ENCODE assay signal across 15 mouse cellular contexts in the genomic region with DNA sequence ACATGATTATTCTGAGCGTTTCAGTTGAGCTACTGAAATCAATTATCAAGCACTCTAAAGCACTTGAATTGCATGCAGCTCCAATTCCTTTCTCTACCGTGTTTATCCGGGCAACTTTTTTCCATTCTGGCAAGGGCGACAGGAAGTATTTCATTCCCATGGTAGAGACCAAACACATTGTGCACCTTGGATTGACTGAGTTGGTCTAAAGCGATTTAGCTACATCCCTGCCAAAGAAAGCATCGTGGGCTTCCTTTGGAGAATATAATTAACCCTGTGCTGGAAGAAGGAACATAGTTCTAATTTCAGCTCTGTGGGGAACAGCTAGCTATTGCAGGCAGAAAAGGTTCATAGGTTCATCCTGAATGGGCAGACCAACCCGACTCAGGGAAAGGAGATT.
DNase-seq lines count a peak whose midpoint lies in the region; ATAC-seq and TF ChIP-seq lines count a peak whose summit lies in the region.
"Had no signal": no experiment of that assay in that cellular context is flagged by ENCODE, and none has a peak within 500 bp of the region (broad histone marks: within the 10 kb centered on the region; RNA-seq: fewer than 3 reads in every experiment).

No protein-coding gene starts in this region.

- ATAC-seq in midbrain, postnatal 0 days (ENCODE audit: low FRiP score), result no peak
- no peak for ATAC-seq in midbrain, embryonic 11.5 days (ENCODE audit: low FRiP score)
- 0 out of 2 replicates have a peak, but pooled peaks have one; percentile 54 for ATAC-seq in heart, embryonic 14.5 days (ENCODE audit: insufficient number of reproducible peaks, insufficient read depth, low FRiP score, low read depth)
- no peak for ATAC-seq in megakaryocyte, adult 5-6 weeks (ENCODE audit: poor library complexity, severe bottlenecking)
- ATAC-seq: intestine, embryonic 15.5 days had no signal

- H3K27me3 ChIP-seq in kidney, adult 2 months (replicated peaks; ENCODE audit: control insufficient read depth, insufficient read depth, low read length), result no peaks in the 10 kb centered on the region
- H3K27me3 ChIP-seq in midbrain, postnatal 0 days (ENCODE audit: insufficient read depth, low read length), result no peaks in the 10 kb centered on the region
- H3K27me3 ChIP-seq in midbrain, embryonic 11.5 days (ENCODE audit: control insufficient read depth, insufficient read depth, low read length), result no peaks in the 10 kb centered on the region
- H3K27me3 ChIP-seq in heart, embryonic 14.5 days (ENCODE audit: control insufficient read depth, insufficient read depth, low read length), result no peaks in the 10 kb centered on the region
- H3K27me3 ChIP-seq: CH12.LX; intestine, embryonic 15.5 days; liver, embryonic 13.5 days had no signal

- peaks cover 6% of the 10 kb centered on the region; the same call in 1 of the 2 replicates for H3K4me1 ChIP-seq in kidney, adult 2 months (ENCODE audit: control insufficient read depth, insufficient read depth, low read length)
- no peaks in the 10 kb centered on the region for H3K4me1 ChIP-seq in midbrain, postnatal 0 days (ENCODE audit: insufficient read depth, low read length)
- no peaks in the 10 kb centered on the region for H3K4me1 ChIP-seq in midbrain, embryonic 11.5 days (ENCODE audit: control insufficient read depth, insufficient read depth, low read length)
- peaks cover 8 to 16% of the 10 kb centered on the region in 2 experiments for H3K4me1 ChIP-seq in heart, embryonic 14.5 days (ENCODE audit: control insufficient read depth in 2 of 2, insufficient read depth in 2 of 2, low read length in 2 of 2)
- H3K4me1 ChIP-seq: intestine, embryonic 15.5 days had no signal

- 42% methylated on average over 7 of the region's 7 CpGs for WGBS in kidney, adult 2 months
- WGBS in midbrain, postnatal 0 days, result 53% methylated on average over 7 of the region's 7 CpGs
- WGBS in midbrain, embryonic 11.5 days, result 80% methylated on average over 7 of the region's 7 CpGs
- 39% methylated on average over 7 of the region's 7 CpGs for WGBS in heart, embryonic 14.5 days

- TF ChIP-seq CTCF in kidney, adult 2 months (conservative IDR thresholded peaks at IDR 0.05; ENCODE audit: insufficient read depth, insufficient read length, low read depth, low read length), result no peak
- TF ChIP-seq CTCF in midbrain, postnatal 0 days (IDR thresholded peaks at IDR 0.05), result no peak

- no peaks in the 10 kb centered on the region for H3K36me3 ChIP-seq in kidney, adult 2 months (ENCODE audit: control insufficient read depth, insufficient read depth, low read length)
- no peaks in the 10 kb centered on the region for H3K36me3 ChIP-seq in midbrain, postnatal 0 days (ENCODE audit: insufficient read depth, low read length)
- H3K36me3 ChIP-seq in midbrain, embryonic 11.5 days (ENCODE audit: control insufficient read depth, insufficient read depth, low read length), result no peaks in the 10 kb centered on the region
- H3K36me3 ChIP-seq in heart, embryonic 14.5 days (ENCODE audit: control insufficient read depth, insufficient read depth, low read length), result no peaks in the 10 kb centered on the region
- H3K36me3 ChIP-seq: intestine, embryonic 15.5 days; liver, embryonic 13.5 days; midbrain, embryonic 10.5 days had no signal

- H3K9ac ChIP-seq in midbrain, postnatal 0 days (replicated peaks; ENCODE audit: low read length, poor library complexity, severe bottlenecking), result no peak overlapping the region
- no peak overlapping the region for H3K9ac ChIP-seq in midbrain, embryonic 11.5 days (ENCODE audit: low read length)
- no peak overlapping the region for H3K9ac ChIP-seq in heart, embryonic 14.5 days (ENCODE audit: low read length)
- H3K9ac ChIP-seq: intestine, embryonic 15.5 days; liver, embryonic 13.5 days had no signal

- no peak overlapping the region for H3K4me2 ChIP-seq in midbrain, postnatal 0 days (ENCODE audit: low read depth, low read length, poor library complexity, severe bottlenecking)
- H3K4me2 ChIP-seq in midbrain, embryonic 11.5 days, result no peak overlapping the region
- no peak overlapping the region for H3K4me2 ChIP-seq in heart, embryonic 14.5 days (ENCODE audit: low read length)
- H3K4me2 ChIP-seq: intestine, embryonic 15.5 days; liver, embryonic 13.5 days had no signal

- no peak overlapping the region for H3K27ac ChIP-seq in kidney, adult 2 months (ENCODE audit: insufficient read depth, low read depth, low read length)
- H3K27ac ChIP-seq in midbrain, postnatal 0 days (ENCODE audit: low read depth, low read length), result no peak overlapping the region
- H3K27ac ChIP-seq in midbrain, embryonic 11.5 days (ENCODE audit: low read depth, low read length), result no peak overlapping the region
- H3K27ac ChIP-seq in heart, embryonic 14.5 days (replicated peaks in 1 of 2; ENCODE audit: control insufficient read depth in 1 of 2, insufficient read depth in 1 of 2, low read depth in 2 of 2, low read length in 2 of 2), result peak overlapping the region; percentile 34 to 45; a peak in 3 of 4 replicates
- H3K27ac ChIP-seq: intestine, embryonic 15.5 days; liver, embryonic 13.5 days; midbrain, embryonic 10.5 days had no signal

- H3K9me3 ChIP-seq in midbrain, postnatal 0 days (ENCODE audit: low read length), result no peaks in the 10 kb centered on the region
- H3K9me3 ChIP-seq in midbrain, embryonic 11.5 days (ENCODE audit: control insufficient read depth, low read length), result no peaks in the 10 kb centered on the region
- no peaks in the 10 kb centered on the region for H3K9me3 ChIP-seq in heart, embryonic 14.5 days (ENCODE audit: control insufficient read depth, low read length)
- H3K9me3 ChIP-seq: intestine, embryonic 15.5 days; liver, embryonic 13.5 days; midbrain, embryonic 10.5 days had no signal

- TF ChIP-seq POLR2A in kidney, adult 2 months (IDR thresholded peaks at IDR 0.05; ENCODE audit: low read depth, low read length), result no peak

- peak; percentile 12 for DNase-seq in kidney, adult 2 months
- DNase-seq in kidney, adult 9 months, result no peak
- DNase-seq in midbrain, postnatal 0 days (ENCODE audit: low spot score), result peak; percentile 14
- no peak for DNase-seq in midbrain, embryonic 11.5 days (ENCODE audit: low spot score, missing footprints)
- peak; percentile 47 for DNase-seq in lung, postnatal 36 days
- no peak for DNase-seq in urinary bladder, postnatal 10 days (ENCODE audit: low spot score)
- DNase-seq: cerebellum, adult 8-10 months; embryo, embryonic 11 days; liver, embryonic 13.5 days; thymus, adult 2 months had no signal

- no peak overlapping the region for H3K4me3 ChIP-seq in kidney, adult 2 months (ENCODE audit: insufficient read depth, low read depth, low read length)
- no peak overlapping the region for H3K4me3 ChIP-seq in midbrain, postnatal 0 days (ENCODE audit: low read depth, low read length)
- no peak overlapping the region for H3K4me3 ChIP-seq in midbrain, embryonic 11.5 days (ENCODE audit: low read depth, low read length)
- no peak overlapping the region for H3K4me3 ChIP-seq in heart, embryonic 14.5 days (ENCODE audit: control insufficient read depth in 1 of 2, insufficient read depth in 1 of 2, low read depth in 1 of 2, low read length in 2 of 2)
- H3K4me3 ChIP-seq: intestine, embryonic 15.5 days; liver, embryonic 13.5 days; midbrain, embryonic 10.5 days had no signal

Comparison
In these comparisons a context has a peak if more than half of its experiments do, and no peak if none do; other contexts are left out.
1. DNase-seq: peak in kidney, adult 2 months (single experiment), midbrain, postnatal 0 days (single experiment) and lung, postnatal 36 days (single experiment); none in kidney, adult 9 months (single experiment), midbrain, embryonic 11.5 days (single experiment) and urinary bladder, postnatal 10 days (single experiment).
2. H3K27ac ChIP-seq: peak in heart, embryonic 14.5 days (2 of 2); none in kidney, adult 2 months (single experiment), midbrain, postnatal 0 days (single experiment) and midbrain, embryonic 11.5 days (single experiment).